Mouse (Mus musculus) layer of hippocampus, postnatal 25 days (tissue): ENCODE measurements around the gene Frmd8. TPM values are rescaled to one million over a fixed set of nuclear protein-coding genes. Genes with fewer than 3 reads are reported as not detected.
"Not testable (repeated sequence)": the region's sequence is repeated elsewhere in the genome, so short reads cannot be mapped to it uniquely, and the experiment has no call there.

Source experiments
- DNase-seq, 2 experiments: peaks; one replicate each; pipeline ENCODE4 v3.0.0; 2022; ENCODE audit warnings: mixed read lengths in 2 of 2, low spot score in 1 of 2; ENCODE audit errors: extremely low spot score in 1 of 2
- total RNA-seq, 2 experiments: library from RNA; stranded (reverse); gene quantifications; 2 replicates each; pipeline ENCODE4 v1.2.3; 2021

Gene Frmd8
- total RNA-seq, 2 experiments from 2014 or later = 15.6 to 15.8 TPM

DNA sequence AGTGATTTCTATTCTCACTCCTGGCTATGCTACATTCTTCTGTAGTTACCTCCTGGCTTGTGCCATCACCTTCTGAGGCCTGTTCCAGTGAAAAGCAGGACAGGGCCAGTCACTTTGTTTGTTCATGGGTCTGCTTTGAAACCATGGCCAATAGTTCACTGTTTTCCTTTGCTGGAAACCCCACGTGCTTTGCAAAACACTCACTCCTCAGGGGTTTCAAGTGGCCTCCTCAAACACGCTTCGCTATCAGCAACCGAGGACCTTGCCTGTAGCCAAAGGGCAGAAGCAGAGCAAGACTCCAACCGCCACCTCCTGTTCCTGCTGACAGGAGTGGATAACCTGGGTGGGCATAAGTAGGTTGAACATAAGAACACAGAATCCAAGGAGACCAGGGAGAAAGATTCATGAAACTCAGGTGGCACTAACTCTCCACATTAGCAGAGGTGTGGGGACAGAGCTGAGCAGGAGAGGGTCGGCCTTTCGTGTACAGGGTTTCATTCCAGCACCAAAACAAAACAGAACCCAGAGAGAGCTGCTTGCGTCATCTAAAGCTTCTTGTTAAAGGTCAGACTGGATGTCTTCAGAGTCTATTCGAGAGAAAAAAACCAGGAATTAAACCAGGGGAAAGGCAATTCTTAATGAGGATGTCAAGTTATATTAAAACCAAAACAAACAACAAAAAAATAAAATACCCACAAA is 47.5 kb downstream of the Frmd8 start:
- DNase-seq = no peak

DNA sequence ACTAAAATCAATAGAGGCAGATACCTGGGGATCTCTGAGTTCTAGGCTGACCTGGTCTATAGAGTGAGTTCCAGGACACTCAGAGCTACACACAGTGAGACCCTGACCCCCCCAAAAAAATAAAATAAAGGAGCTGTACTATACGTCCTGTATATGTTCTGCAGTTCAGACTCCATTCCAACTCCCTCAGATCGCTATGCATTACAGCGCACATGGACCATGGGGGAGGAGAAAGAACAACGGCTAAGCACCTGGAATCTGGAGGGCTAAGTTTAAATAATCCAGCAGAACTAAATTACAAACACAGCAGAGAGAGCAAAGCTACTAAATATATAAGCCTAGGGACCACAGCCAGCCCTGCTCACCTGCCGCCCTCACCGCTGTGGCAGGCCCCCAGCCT is 48.0 kb downstream of the Frmd8 start:
- DNase-seq = no peak

DNA sequence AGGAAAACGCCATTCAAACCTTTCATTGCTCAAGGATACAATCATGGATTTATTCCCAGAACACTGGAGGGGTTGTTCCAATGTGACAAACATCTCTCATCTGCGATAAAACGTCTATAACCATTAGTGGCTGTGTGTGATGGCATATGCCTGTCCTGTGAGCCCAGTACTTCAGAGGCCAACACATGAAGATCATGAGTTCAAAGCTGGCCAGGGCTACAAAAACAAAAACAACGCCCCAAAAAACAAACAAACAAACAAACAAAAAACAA is 48.4 kb downstream of the Frmd8 start:
- DNase-seq = no peak

DNA sequence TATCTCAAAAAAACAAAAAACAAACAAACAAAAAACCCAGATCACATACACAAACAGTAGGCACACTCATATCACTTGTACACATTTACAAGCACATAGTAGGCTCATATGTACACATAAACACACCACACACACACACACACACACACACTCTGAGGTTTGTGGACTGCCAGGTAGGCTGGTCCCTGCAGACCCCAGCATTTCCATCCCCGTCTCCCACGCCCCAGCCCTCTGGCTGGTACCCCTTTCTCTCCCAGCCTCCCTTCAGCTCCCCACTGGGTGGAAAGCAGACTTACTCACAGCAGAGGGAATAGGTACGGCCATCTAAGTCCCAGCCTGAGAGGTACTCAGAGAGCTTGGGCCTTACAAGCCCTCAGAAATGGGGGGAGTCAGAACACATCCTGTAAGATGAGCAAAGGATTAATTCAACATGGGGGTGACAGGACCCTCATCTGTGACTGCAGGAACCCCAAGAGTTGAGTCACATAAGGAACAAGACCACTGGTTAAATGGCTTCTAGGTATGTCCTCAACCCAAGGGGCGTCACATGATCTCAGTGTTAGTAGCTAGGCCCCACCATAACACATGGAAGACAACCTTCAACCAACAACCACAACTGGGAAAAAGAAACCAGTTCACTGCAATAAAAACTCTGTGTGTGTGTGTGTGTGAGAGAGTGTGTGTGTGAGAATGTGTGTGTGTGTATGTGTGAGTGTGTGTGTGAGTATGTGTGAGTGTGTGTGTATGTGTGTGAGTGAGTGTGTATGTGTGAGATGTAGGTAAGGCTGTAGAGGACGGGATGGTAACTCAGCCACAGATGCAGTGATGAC is 49.0 kb downstream of the Frmd8 start:
- no peak for DNase-seq

DNA sequence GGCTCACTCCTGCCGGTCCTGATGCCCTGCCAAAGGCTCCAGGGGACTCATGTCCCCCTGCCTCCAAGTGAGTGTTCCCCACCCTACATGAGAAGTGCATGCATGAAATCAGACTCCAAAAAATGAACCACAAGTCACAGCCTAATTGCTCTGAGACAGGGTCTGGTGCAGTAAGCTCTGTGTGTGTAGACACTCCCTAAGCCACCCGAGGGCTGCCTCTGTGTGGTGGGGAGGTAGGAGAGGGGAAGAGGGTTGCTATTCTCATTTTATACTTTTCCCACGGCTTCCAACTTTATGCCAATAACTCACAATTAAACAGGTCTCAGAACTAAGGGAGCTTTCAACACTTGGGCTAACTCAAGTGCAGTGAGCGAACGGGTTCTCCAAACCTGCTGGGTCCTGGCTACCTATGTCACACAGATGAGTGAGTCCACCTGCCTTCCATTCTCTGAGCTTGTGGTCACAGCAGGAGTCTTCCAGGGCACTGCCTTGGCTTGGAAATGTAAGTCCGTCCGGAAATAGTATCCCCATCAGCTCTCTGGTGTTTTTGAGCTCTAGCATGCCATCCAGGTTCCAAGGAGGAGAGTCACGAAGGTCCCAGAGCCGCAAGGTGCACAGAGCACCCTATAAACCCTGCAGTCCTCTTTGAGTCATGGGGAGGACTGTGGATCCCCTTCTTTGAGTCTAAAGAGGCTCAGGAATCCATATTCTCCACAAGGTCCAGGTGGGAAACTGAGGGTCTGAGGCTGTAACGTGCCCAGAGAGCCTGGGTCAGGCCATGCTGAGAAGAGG is 50.1 kb downstream of the Frmd8 start:
- DNase-seq = no peak

DNA sequence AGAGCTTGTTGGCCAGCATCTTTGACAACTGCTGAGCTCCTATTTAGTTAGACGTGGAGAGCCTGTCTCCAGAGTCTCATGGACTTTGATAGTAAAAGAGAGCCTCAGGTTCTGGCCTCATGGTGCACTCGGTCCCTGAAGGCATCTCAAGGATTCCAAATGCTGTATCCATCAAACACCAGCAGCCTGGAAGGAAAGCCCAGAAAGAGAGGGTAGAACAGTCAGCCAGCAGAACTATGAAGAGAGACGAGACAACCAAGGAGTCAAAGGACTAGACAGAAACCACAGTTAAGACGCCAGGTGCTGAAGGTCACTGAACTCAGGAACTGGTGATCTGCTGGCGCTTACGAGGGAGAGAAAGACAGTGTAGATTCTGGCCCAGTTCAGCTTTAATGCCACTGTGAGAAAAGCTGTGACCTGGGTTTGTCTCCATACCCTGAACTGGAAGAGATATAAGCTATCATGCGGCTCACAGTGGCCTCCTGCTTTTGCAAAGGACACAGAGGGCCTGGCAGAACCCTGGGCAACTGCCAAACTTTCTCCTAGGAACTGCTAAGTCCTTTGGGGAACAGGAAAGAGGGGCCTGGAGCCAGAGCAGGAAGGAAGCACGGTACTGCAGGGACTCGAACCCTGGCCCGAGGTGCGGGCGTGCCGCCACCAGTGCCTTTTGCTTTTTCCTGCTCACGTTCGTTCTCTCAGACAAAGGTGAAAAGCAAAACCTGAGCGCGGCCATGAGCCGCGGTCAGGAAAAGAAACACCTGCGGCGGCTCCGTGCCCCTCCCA is 50.8 kb downstream of the Frmd8 start:
- DNase-seq = no peak

DNA sequence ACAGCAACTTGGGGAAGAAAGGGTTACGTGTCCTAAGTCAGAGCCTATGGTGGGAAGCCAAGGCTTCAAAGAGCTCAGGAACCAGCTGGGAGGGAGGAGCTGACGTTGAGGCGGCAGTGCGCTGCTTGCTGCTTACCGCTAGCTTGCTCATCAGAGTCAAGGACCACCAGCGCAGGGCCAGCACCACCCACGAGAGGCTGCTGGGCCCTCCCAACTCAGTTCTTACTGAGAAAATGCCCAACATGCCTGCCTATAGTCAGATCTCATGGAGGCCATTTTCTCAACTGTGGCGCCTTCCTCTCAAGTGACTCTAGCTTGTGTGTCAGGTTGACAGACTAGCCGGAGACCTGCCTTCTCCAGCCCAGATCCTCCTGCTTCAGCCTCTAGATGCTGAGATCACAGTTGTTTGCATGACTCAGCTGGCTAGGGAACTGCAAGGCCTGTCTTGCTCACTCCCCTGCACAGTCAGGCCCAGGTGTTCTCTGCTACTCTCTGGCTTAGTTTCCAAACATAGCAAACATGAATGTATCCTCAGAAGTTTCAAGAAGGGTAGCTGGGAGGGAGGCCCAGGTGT is 51.7 kb downstream of the Frmd8 start:
- DNase-seq = no peak

DNA sequence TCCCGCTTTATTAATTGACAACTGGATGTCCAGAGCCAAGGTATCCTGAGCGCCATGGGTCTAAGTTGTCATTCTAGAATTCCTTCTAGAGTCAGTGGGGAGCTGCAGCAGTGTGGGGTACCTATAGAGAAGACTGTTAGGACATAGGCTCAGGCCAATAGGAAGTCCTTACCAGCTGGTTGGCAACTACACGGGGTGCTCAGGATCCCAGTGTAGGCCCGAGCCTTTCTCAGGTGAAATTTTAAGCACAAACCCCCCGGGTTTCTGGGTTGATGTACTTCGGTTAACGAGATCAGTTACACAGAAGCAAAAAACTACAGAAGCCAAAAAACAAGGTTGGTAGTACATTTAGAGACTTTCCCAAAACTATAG is 52.3 kb downstream of the Frmd8 start:
- no peak for DNase-seq

DNA sequence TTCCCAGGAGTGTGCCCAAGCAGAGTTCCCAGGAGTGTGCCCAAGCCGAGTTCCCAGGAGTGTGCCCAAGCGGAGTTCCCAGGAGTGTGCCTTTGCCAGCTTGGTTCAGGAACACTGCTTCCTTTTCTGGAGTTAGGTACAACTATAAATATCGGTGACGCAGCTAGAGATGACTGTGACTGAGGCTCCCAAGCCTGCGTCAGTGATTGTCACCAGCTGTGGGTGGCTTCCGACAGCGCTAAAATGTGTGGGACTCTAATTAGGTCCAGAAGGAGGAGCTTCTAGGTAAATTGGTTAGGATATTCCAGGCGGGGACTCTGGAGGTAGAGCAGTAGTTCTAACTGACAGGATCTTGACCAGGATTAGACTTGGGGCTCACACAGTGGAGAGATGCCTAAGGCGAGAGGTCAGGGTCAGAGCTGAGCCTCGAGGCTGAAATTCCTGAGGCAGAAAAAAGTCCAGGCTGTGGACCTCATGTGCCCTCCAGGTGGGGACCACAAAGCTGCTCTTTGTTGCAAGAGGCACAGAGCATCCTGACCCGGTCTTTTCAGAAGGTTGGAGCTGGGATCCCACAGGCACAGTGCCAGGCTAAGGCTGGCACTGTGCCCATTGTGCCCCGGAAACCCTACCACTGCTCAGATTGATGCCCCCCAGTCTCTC is 52.8 kb downstream of the Frmd8 start:
- no peak for DNase-seq

DNA sequence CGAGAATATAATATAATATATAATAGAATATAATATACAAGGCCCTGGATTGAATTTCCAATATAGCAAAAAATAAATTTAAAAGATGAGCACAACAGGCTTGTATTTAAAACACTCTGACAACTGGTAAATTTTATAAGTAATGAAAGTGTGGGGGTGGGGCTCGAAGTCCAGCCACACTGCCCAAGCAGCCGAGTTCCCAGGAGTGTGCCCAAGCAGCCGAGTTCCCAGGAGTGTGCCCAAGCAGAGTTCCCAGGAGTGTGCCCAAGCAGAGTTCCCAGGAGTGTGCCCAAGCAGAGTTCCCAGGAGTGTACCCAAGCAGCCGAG is 53.3 kb downstream of the Frmd8 start:
- DNase-seq = no peak

DNA sequence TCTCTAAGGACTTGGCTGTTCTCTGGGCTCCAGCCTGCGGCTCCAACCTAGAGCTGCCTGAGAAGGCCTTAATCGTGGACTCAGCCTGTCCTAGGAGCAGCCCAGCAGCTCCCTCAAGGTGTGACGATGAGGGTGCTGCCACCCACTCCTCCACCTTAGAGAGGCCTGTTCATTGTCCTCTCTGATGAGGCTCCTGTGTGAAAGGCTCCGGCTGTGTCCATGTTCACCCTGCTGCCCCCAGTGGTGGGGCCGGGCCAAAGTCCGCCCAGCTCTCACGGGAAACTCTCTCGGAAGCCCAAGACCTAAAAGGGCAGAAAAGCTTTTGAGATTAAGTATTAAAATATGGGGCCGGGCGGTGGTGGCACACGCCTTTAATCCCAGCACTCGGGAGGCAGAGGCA is 55.5 kb downstream of the Frmd8 start:
- DNase-seq = no peak

DNA sequence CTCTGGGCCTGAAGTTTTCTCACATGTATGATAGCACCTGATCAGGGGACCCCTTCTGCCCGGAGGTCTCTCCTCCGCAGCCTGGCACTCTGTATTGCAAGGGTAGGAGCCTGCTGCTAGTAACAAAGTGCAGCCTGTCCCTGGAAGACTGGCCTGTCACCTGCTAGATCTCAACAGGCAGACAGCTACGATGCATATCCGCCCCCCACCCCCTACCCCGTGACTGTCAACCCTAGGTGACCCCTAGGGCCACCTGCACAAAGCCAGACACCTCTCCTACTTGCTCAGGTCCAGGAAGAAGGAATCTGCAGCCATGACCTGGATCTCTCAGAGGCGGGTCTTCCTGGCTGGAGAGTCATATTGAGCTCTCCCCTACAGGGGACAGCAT is 56.5 kb downstream of the Frmd8 start:
- no peak for DNase-seq

DNA sequence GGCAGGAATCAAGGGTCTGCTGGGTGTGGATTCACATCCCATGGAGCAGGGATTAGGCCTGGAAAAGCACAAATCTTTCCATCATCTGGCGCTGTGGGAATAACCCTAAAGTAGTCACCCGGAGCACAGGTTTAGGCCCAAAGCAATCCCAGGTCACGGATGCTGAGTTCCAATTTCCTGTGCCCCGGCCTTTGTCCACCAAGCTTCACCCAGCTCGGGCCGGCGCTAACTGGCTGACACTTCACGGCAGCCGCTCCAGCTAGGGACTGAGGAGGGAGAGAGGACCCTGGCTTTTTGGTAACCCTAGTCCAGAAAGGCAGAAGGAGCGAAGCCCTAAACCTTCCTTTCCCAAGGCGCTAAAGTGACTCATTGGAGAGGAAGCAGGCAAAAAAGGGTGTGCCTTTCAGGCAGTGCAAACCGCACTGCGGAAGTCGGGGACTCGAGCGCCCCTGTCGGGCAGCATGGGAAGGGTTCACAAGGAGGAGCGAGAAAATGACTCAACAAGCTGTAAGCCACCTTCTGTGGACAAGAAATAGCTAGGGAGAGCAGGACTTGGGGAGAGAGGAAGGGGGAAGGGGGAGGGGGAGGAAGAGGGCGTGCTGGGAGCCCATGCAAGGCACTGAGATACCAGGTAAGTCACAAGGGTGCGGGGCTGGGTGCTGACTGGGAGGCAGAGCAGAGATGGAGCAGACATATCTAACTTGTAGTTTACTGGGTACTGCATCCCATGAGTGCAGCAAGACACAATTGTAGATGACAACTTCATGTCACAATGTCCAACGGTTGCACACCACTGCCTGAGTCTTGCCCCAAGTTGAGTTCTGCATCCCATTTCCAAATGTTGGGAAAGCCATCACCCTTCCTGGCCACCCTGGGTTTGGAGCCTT is 57.1 kb downstream of the Frmd8 start:
- DNase-seq = peak; percentile 75 to 84

DNA sequence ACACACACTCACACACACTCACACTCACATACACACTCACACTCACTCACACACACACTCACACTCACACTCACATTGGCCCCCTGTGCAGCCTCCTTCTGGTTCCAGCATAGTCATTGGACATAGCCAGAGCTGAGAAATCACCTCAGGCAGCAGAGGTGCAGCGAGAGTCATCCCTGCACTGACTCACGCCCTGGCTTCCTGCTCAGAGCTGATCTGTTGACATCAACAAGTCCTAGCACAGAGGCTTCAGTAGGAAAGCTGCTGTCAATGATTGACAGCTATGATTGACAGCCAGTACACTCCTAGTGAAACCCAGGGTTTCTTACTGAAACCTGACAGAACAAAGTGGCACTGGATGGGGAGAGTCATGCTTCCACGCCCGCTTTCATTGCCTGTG is 59.1 kb downstream of the Frmd8 start:
- no peak for DNase-seq

DNA sequence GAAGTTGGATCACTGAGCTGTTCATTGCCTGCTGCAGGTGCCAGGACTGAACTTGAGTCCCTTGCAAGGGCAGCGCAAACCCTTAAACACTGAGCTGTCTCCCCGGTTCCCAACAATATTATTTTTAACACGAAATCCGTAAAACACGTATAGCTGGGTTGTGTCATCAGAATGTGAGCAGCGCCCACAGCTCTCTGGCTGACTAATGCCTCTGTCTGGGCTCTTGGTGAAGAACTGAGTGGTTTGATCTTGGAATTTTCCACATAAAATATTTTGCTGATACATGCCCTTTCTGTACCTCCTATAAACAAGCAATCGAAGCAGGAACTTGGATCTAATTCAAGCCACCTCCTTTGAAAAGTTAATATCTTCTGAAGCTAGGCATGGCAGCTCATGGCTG is 60.1 kb downstream of the Frmd8 start:
- DNase-seq = no peak

DNA sequence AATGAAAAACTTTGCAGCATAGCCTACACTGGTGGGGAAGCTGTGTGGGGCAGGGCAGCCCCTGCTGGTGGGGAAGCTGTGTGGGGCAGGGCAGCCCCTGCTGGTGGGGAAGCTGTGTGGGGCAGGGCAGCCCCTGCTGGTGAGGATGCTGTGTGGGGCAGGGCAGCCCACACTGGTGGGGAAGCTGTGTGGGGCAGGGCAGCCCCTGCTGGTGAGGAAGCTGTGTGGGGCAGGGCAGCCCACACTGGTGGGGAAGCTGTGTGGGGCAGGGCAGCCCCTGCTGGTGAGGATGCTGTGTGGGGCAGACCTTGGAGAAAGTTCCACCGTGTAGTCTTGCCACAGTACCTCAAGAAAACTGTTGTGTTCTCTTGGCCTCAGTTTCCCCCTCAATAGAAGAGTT is 61.0 kb downstream of the Frmd8 start:
- not testable (repeated sequence) for DNase-seq

DNA sequence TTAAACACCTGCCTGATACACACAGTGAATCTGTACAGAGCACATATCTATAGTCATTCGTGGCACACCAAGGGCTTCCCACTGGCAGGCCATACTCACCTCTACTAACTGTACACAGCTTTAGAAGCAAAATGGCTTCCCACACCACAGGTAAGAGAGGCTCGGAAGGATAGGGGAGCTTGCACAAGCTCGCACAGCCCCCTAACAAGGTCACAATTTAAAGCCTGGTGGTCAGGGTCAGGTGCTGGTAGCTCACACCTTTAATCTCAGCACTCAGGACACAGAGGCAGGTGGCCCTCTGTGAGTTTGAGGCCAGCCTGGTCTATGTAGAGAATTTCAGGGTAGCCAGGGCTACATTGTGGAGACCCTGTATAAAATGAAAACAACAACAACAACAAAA is 61.5 kb downstream of the Frmd8 start:
- DNase-seq = no peak

DNA sequence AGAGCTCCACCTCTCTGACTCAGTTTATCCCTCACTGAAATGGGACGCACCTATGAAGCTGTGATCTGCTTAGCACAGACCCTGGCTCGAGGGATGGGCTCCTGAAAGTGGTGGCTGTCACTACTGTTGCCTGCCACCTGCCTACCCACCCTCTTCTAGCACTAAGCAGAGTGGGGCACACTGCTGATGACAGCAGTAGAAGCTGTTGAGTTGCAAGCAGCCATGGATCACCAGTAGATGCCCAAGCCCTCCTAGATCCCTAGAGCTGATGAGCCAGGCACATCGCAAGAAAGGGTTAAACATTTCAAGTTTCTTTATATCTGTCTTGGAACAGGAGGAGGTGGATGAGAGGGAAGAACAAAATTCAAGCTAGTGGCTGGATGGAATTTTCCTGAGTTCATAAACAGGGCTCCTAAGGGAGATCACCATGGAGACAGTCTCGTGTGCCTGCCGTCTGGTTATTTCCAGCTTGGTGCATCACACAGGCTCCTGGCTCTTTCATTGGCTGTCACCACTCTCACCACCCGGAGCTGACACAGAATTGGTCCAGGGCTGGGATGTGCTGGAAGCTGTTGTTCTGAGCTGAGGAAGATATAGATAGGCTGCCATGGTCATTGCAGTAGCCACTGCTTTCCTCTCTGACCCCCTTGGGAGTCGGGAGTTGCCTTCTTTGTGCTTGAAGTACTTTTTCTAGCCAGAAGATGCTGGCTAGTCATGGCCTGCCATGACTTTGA is 63.1 kb downstream of the Frmd8 start:
- DNase-seq = peak; percentile 50 to 60
